Mouse (Mus musculus) CH12.LX (cell line): Measurements from ENCODE around the gene Hook1. TPM values are rescaled to one million over a fixed set of nuclear protein-coding genes. Genes with fewer than 3 reads are reported as not detected.

ENCODE experiments used
- DNase-seq: peaks from one replicate; pipeline ENCODE4 v3.0.0-alpha.2; 2013; ENCODE audit errors: extremely low read depth
- H3K27ac ChIP-seq: 2 replicates; pipeline ENCODE4 v1.5.1; 2012; ENCODE audit warnings: low read depth, mild to moderate bottlenecking, control low read depth, moderate library complexity; ENCODE audit not compliant: insufficient read depth
- H3K27me3 ChIP-seq: replicated peaks from 2 replicates; pipeline ENCODE3; 2012; ENCODE audit warnings: inconsistent platforms
- H3K36me3 ChIP-seq, 2 experiments: replicated peaks in 1 of 2; 2 replicates each; pipeline versions ENCODE3 to v1.6.1; 2012; ENCODE audit warnings: inconsistent platforms in 1 of 2, low read length in 1 of 2, mild to moderate bottlenecking in 1 of 2, mixed read lengths in 1 of 2, moderate library complexity in 1 of 2; ENCODE audit not compliant: control insufficient read depth in 1 of 2, insufficient read depth in 1 of 2
- H3K4me1 ChIP-seq, 2 experiments: 2 replicates each; pipeline ENCODE4 v1.6.1; 2012; ENCODE audit warnings: inconsistent platforms in 1 of 2, moderate library complexity in 1 of 2; ENCODE audit not compliant: insufficient read depth in 2 of 2, control insufficient read depth in 1 of 2
- H3K4me2 ChIP-seq: 2 replicates; pipeline ENCODE4 v1.6.1; 2012; ENCODE audit warnings: low read depth, mild to moderate bottlenecking, control low read depth; ENCODE audit not compliant: poor library complexity, insufficient read depth, severe bottlenecking
- H3K4me3 ChIP-seq, 3 experiments: fragments of 150-350 bp in 1 of 3; sonication (generic) in 1 of 3; replicated peaks in 1 of 3; 2 replicates each; pipeline versions ENCODE3 to v1.5.1; 2011 to 2012; ENCODE audit warnings: low read depth in 2 of 3, low read length in 2 of 3, mild to moderate bottlenecking in 2 of 3, moderate library complexity in 2 of 3, control low read depth in 1 of 3, improper control_type of control experiment in 1 of 3, inconsistent platforms in 1 of 3, mixed read lengths in 1 of 3; ENCODE audit not compliant: poor library complexity in 1 of 3
- H3K79me2 ChIP-seq: replicated peaks from 2 replicates; pipeline ENCODE4 v1.6.1; 2012; ENCODE audit warnings: mild to moderate bottlenecking, moderate library complexity; ENCODE audit not compliant: control insufficient read depth, poor library complexity, insufficient read depth, severe bottlenecking; ENCODE audit errors: extremely low read depth
- H3K9ac ChIP-seq: 2 replicates; pipeline ENCODE4 v1.6.1; 2012; ENCODE audit warnings: low read depth, mild to moderate bottlenecking, control low read depth, moderate library complexity; ENCODE audit not compliant: insufficient read depth
- H3K9me3 ChIP-seq: replicated peaks from 2 replicates; pipeline ENCODE3; 2012; ENCODE audit warnings: low read length, inconsistent platforms, mixed read lengths
- BHLHE40 ChIP-seq: IDR thresholded peaks from 2 replicates; pipeline ENCODE4 v1.6.1; 2011; ENCODE audit warnings: mild to moderate bottlenecking, low read depth, low read length, improper control_type of control experiment
- CHD1 ChIP-seq: IDR thresholded peaks from 2 replicates; pipeline ENCODE4 v1.6.1; 2012; ENCODE audit warnings: low read depth, low read length, improper control_type of control experiment, inconsistent platforms
- CHD2 ChIP-seq: IDR thresholded peaks from 2 replicates; pipeline ENCODE4 v1.6.1; 2011; ENCODE audit warnings: low read length, improper control_type of control experiment
- ELF1 ChIP-seq: IDR thresholded peaks from 2 replicates; pipeline ENCODE4 v1.6.1; 2014; ENCODE audit warnings: low read depth, mild to moderate bottlenecking, inconsistent platforms, low read length, improper control_type of control experiment
- EP300 ChIP-seq: IDR thresholded peaks from 2 replicates; pipeline ENCODE4 v1.6.1; 2011; ENCODE audit warnings: low read length, improper control_type of control experiment
- GABPA ChIP-seq: IDR thresholded peaks from 2 replicates; pipeline ENCODE4 v1.6.1; 2012; ENCODE audit warnings: low read depth, low read length, improper control_type of control experiment, inconsistent platforms; ENCODE audit not compliant: insufficient replicate concordance
- JUND ChIP-seq: conservative IDR thresholded peaks from 2 replicates; pipeline ENCODE4 v1.6.1; 2011; ENCODE audit warnings: low read depth, low read length, improper control_type of control experiment
- MAFK ChIP-seq: IDR thresholded peaks from 2 replicates; pipeline ENCODE4 v1.6.1; 2011; ENCODE audit warnings: low read length, improper control_type of control experiment; ENCODE audit not compliant: insufficient replicate concordance
- MAX ChIP-seq: IDR thresholded peaks from 2 replicates; pipeline ENCODE4 v1.6.1; 2011; ENCODE audit warnings: low read length, improper control_type of control experiment
- MEF2A ChIP-seq: IDR thresholded peaks from 2 replicates; pipeline ENCODE4 v1.6.1; 2014; ENCODE audit warnings: low read depth, mild to moderate bottlenecking, inconsistent platforms, low read length, improper control_type of control experiment, borderline replicate concordance
- MXI1 ChIP-seq: IDR thresholded peaks from 2 replicates; pipeline ENCODE4 v1.6.1; 2011; ENCODE audit warnings: mild to moderate bottlenecking, low read depth, low read length, improper control_type of control experiment
- MYC ChIP-seq: IDR thresholded peaks from 2 replicates; pipeline ENCODE4 v1.6.1; 2011; ENCODE audit warnings: low read depth, mild to moderate bottlenecking, improper control_type of control experiment, low read length
- POLR2AphosphoS2 ChIP-seq: IDR thresholded peaks from 2 replicates; pipeline ENCODE4 v1.6.1; 2011; ENCODE audit warnings: low read depth, low read length, improper control_type of control experiment
- RCOR1 ChIP-seq: conservative IDR thresholded peaks from 2 replicates; pipeline ENCODE4 v1.6.1; 2012; ENCODE audit warnings: low read depth, mild to moderate bottlenecking, inconsistent platforms, low read length, improper control_type of control experiment
- SIN3A ChIP-seq: IDR thresholded peaks from 2 replicates; pipeline ENCODE4 v1.6.1; 2012; ENCODE audit warnings: low read length, improper control_type of control experiment, inconsistent platforms
- TBP ChIP-seq: conservative IDR thresholded peaks from 2 replicates; pipeline ENCODE4 v1.6.1; 2011; ENCODE audit warnings: low read depth, low read length, improper control_type of control experiment
- USF2 ChIP-seq: conservative IDR thresholded peaks from 2 replicates; pipeline ENCODE4 v1.6.1; 2011; ENCODE audit warnings: low read depth, low read length, improper control_type of control experiment
- ZKSCAN1 ChIP-seq: IDR thresholded peaks from 2 replicates; pipeline ENCODE4 v1.6.1; 2012; ENCODE audit warnings: low read depth, inconsistent platforms, low read length, improper control_type of control experiment, borderline replicate concordance
- ZMIZ1 ChIP-seq: IDR thresholded peaks from 2 replicates; pipeline ENCODE4 v1.6.1; 2012; ENCODE audit warnings: low read depth, mild to moderate bottlenecking, inconsistent platforms, low read length, improper control_type of control experiment
- ZNF384 ChIP-seq: IDR thresholded peaks from 2 replicates; pipeline ENCODE4 v1.6.1; 2012; ENCODE audit warnings: low read depth, low read length, improper control_type of control experiment, inconsistent platforms
- dilution Hi-C: fragments of 300-500 bp; cut with MboI; formaldehyde crosslinking; loops from 2 replicates; pipeline ENCODE4 v1.14.3; 2020; ENCODE audit warnings: low sequenced_read_pairs; ENCODE audit not compliant: extremely low pct_unique_long_range_greater_than_20kb, extremely low pct_ligation_motif_present
- in situ Hi-C: fragments of 300-500 bp; cut with MboI; formaldehyde crosslinking; loops from 3 replicates; pipeline ENCODE4 v1.14.3; 2019; ENCODE audit warnings: low sequenced_read_pairs, low pct_ligation_motif_present, low pct_unique_long_range_greater_than_20kb, mixed read lengths
- polyA plus RNA-seq: library from polyadenylated mRNA; unstranded; fragments of >175 nt; gene quantifications from 2 replicates; pipeline ENCODE4 v1.2.1, GENCODE M21; 2012; ENCODE audit warnings: low read depth; ENCODE audit not compliant: insufficient read length
- total RNA-seq, 2 experiments: library from RNA; depleted of rRNA; stranded (reverse); fragments of 300-350 nt in 1 of 2; fragments of >200 nt in 1 of 2; gene quantifications; 2 replicates each; pipeline ENCODE4 v1.2.3; 2012 to 2014

The Hook1 gene
- total and polyA plus RNA-seq, 3 experiments = 0.17 to 0.39 (median 0.17) TPM

DNA sequence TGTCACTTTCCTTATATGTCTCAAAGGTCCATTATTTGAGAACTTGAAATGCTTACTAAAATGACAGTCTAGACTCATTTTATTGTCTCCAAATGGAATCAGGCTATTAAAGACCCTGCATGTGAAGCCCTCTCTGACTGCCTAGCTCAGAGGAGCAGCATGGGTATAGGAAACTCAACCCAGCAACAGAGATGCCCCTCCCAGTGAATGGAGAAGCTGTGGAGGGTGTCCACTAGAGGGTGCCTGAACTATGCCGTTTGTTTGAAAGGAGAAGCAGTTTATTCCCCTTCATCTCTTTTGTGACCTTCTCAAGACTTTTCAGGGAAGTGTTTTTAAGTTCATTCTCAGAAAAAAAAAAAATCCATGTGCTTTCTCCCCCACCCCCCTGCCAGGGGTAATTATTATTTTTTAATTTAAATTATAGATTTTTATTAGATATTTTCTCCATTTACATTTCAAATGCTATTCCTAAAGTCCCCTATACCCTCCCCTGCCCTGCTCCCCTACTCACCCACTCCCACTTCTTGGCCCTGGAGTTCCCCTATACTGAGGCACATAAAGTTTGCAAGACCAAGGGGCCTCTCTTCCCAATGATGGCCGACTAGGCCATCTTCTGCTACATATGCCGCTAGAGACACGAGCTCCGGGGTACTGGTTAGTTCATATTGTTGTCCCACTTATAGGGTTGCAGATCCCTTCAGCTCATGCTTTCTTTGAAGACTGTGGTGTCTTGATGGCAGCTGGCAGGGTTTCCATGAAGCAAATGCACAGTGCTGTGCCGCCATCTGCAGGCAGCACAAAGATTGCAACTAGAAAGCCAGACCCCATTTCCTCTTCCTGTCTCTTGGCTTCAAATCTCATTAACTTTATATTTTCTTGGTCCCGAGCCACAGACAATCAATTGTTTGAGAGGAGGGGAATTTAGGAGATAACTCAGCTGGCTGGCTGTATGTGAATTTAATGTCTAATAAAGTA is 42.5 kb upstream of the Hook1 start (continued):
- TF ChIP-seq MEF2A (no peak), CHD2 (no peak), ZNF384 (no peak), POLR2AphosphoS2 (no peak), MAFK (no peak), JUND (no peak), MYC (no peak), GABPA (no peak), ZMIZ1 (no peak), CHD1 (no peak)
- TF ChIP-seq, all 38 proteins: peak for 7

- no peaks in the 10 kb centered on the region for H3K36me3 ChIP-seq
- no peak for DNase-seq
- TF ChIP-seq MAX (no peak), ZKSCAN1 (no peak), SIN3A (no peak), TBP (no peak), USF2 (no peak), GABPA (no peak), RCOR1 (no peak), MYC (no peak)
- no peak overlapping the region for H3K9ac ChIP-seq
- H3K27me3 ChIP-seq = no peaks in the 10 kb centered on the region
- no peak overlapping the region for H3K4me2 ChIP-seq
- H3K9me3 ChIP-seq = no peaks in the 10 kb centered on the region
- peaks cover 0 to 14% of the 10 kb centered on the region in 2 experiments; a peak in 2 of 4 replicates for H3K4me1 ChIP-seq
- dilution Hi-C loops = no loop called here
- H3K27ac ChIP-seq = no peak overlapping the region
- no peak overlapping the region for H3K4me3 ChIP-seq
- no peaks in the 10 kb centered on the region for H3K79me2 ChIP-seq
- in situ Hi-C loops = no loop called here
These were observed 38.2 kb upstream of the Hook1 start for GRCm38 (mm10) chr4:95928846-95929245.

DNA sequence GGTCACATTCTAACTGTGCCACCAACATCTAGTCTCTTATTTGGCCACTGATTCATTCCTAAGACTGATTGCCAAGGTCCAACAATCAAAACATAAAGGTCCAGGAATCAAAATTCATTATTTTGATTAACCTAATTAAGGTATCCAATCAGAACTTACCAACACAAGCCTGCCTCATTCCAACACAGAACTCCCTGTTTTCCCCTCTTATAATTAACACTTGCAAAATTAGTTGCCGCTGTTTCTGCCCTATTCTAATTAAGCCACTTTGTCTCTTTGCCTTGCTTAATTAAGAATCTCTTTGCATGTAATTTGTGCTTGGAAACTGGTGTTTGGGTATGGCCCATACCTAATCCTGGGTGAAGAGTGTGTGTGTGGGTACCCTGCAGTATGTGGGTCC is 37.1 kb upstream of the Hook1 start:
- TF ChIP-seq USF2 (no peak), MAX (no peak), EP300 (no peak), SIN3A (no peak), MXI1 (no peak), ELF1 (no peak), POLR2AphosphoS2 (no peak), JUND (no peak), MYC (no peak), BHLHE40 (no peak), MAFK (no peak)
- no peaks in the 10 kb centered on the region for H3K79me2 ChIP-seq
- no peaks in the 10 kb centered on the region for H3K9me3 ChIP-seq
- in situ Hi-C loops = no loop called here
- DNase-seq = no peak
- H3K4me2 ChIP-seq = no peak overlapping the region
- no peak overlapping the region for H3K4me3 ChIP-seq
- H3K9ac ChIP-seq = no peak overlapping the region
- H3K36me3 ChIP-seq = no peaks in the 10 kb centered on the region
- no peak overlapping the region for H3K27ac ChIP-seq
- H3K4me1 ChIP-seq = peaks cover 5 to 24% of the 10 kb centered on the region in 2 experiments; a peak in 3 of 4 replicates
- dilution Hi-C loops = no loop called here
- no peaks in the 10 kb centered on the region for H3K27me3 ChIP-seq
